Mouse (Mus musculus) MEL (cell line): ENCODE measurements around the gene Fgfr1op2. TPM values are rescaled to one million over a fixed set of nuclear protein-coding genes. Genes with fewer than 3 reads are reported as not detected.

ENCODE experiments used
- DNase-seq: peaks from one replicate; pipeline ENCODE4 v3.0.0; 2011; ENCODE audit warnings: low read depth, low spot score
- H3K27ac ChIP-seq: 2 replicates; pipeline ENCODE4 v1.5.1; 2012; ENCODE audit warnings: low read depth, mild to moderate bottlenecking, control low read depth, low read length, moderate library complexity; ENCODE audit not compliant: control insufficient read depth
- H3K27me3 ChIP-seq, 2 experiments: fragments of 150-350 bp in 1 of 2; sonication (generic) in 1 of 2; 2 replicates each; pipeline ENCODE4 v1.6.1; 2012; ENCODE audit warnings: low read length in 2 of 2, mild to moderate bottlenecking in 2 of 2, improper control_type of control experiment in 1 of 2, moderate library complexity in 1 of 2; ENCODE audit not compliant: insufficient read depth in 2 of 2, control insufficient read depth in 1 of 2
- H3K36me3 ChIP-seq, 2 experiments: 2 replicates each; pipeline ENCODE4 v1.6.1; 2012 to 2014; ENCODE audit warnings: low read length in 2 of 2, improper control_type of control experiment in 1 of 2, inconsistent platforms in 1 of 2, mild to moderate bottlenecking in 1 of 2; ENCODE audit not compliant: insufficient read depth in 2 of 2, control insufficient read depth in 1 of 2
- H3K4me1 ChIP-seq, 2 experiments: fragments of 150-350 bp in 1 of 2; sonication (generic) in 1 of 2; 2 replicates each; pipeline ENCODE4 v1.6.1; 2012; ENCODE audit warnings: low read length in 2 of 2, improper control_type of control experiment in 1 of 2, mild to moderate bottlenecking in 1 of 2; ENCODE audit not compliant: insufficient read depth in 2 of 2, control insufficient read depth in 1 of 2
- H3K4me3 ChIP-seq, 2 experiments: fragments of 150-350 bp in 1 of 2; sonication (generic) in 1 of 2; 2 replicates each; pipeline ENCODE4 v1.5.1; 2012; ENCODE audit warnings: low read depth in 2 of 2, low read length in 2 of 2, mild to moderate bottlenecking in 2 of 2, moderate library complexity in 2 of 2, control low read depth in 1 of 2, improper control_type of control experiment in 1 of 2; ENCODE audit not compliant: control insufficient read depth in 1 of 2, insufficient read depth in 1 of 2
- H3K79me2 ChIP-seq: 2 replicates; pipeline ENCODE4 v1.6.1; 2012; ENCODE audit warnings: mild to moderate bottlenecking, low read length, moderate library complexity; ENCODE audit not compliant: control insufficient read depth, poor library complexity, insufficient read depth
- H3K9ac ChIP-seq: 2 replicates; pipeline ENCODE4 v1.6.1; 2012; ENCODE audit warnings: low read depth, mild to moderate bottlenecking, control low read depth, low read length, moderate library complexity; ENCODE audit not compliant: control insufficient read depth, poor library complexity, severe bottlenecking
- H3K9me3 ChIP-seq: fragments of 150-350 bp; sonication (generic); replicated peaks from 2 replicates; pipeline ENCODE4 v1.6.1; 2012; ENCODE audit warnings: mild to moderate bottlenecking, low read length, improper control_type of control experiment, moderate library complexity; ENCODE audit not compliant: insufficient read depth
- CHD1 ChIP-seq: IDR thresholded peaks from 2 replicates; pipeline ENCODE4 v1.6.1; 2012; ENCODE audit warnings: low read depth, mild to moderate bottlenecking, inconsistent platforms, low read length, improper control_type of control experiment
- CHD2 ChIP-seq: IDR thresholded peaks from 2 replicates; pipeline ENCODE4 v1.6.1; 2011; ENCODE audit warnings: low read length, improper control_type of control experiment
- CTCF ChIP-seq, 3 experiments: IDR thresholded peaks in 2 of 3; conservative IDR thresholded peaks in 1 of 3; 2 replicates each; pipeline ENCODE4 v1.5.1; 2011 to 2012; ENCODE audit warnings: low read length in 3 of 3, low read depth in 2 of 3, mild to moderate bottlenecking in 2 of 3, improper control_type of control experiment in 1 of 3, inconsistent platforms in 1 of 3, mixed read lengths in 1 of 3, moderate library complexity in 1 of 3; ENCODE audit not compliant: control insufficient read depth in 1 of 3, insufficient read depth in 1 of 3, poor library complexity in 1 of 3, severe bottlenecking in 1 of 3
- ELF1 ChIP-seq: IDR thresholded peaks from 2 replicates; pipeline ENCODE4 v1.6.1; 2014; ENCODE audit warnings: low read depth, mild to moderate bottlenecking, inconsistent platforms, low read length, improper control_type of control experiment, moderate library complexity
- ETS1 ChIP-seq: IDR thresholded peaks from 2 replicates; pipeline ENCODE4 v1.6.1; 2012; ENCODE audit warnings: low read depth, mild to moderate bottlenecking, inconsistent platforms, low read length, improper control_type of control experiment, moderate library complexity
- HCFC1 ChIP-seq: IDR thresholded peaks from 2 replicates; pipeline ENCODE4 v1.6.1; 2012; ENCODE audit warnings: low read depth, mild to moderate bottlenecking, inconsistent platforms, low read length, improper control_type of control experiment, moderate library complexity
- JUND ChIP-seq: IDR thresholded peaks from 2 replicates; pipeline ENCODE4 v1.6.1; 2011; ENCODE audit warnings: low read depth, mild to moderate bottlenecking, improper control_type of control experiment, low read length
- MAX ChIP-seq: IDR thresholded peaks from 2 replicates; pipeline ENCODE4 v1.6.1; 2011; ENCODE audit warnings: low read length, improper control_type of control experiment
- MAZ ChIP-seq: IDR thresholded peaks from 2 replicates; pipeline ENCODE4 v1.6.1; 2012; ENCODE audit warnings: low read depth, mild to moderate bottlenecking, inconsistent platforms, low read length, improper control_type of control experiment
- POLR2A ChIP-seq, 2 experiments: IDR thresholded peaks; 2 replicates each; pipeline ENCODE4 v1.6.1; 2011 to 2012; ENCODE audit warnings: low read length in 2 of 2, mild to moderate bottlenecking in 2 of 2, control low read depth in 1 of 2, improper control_type of control experiment in 1 of 2, low read depth in 1 of 2, moderate library complexity in 1 of 2; ENCODE audit not compliant: control insufficient read depth in 1 of 2, insufficient read depth in 1 of 2, poor library complexity in 1 of 2
- POLR2AphosphoS2 ChIP-seq: IDR thresholded peaks from 2 replicates; pipeline ENCODE4 v1.6.1; 2011; ENCODE audit warnings: low read length, improper control_type of control experiment
- RAD21 ChIP-seq: IDR thresholded peaks from 2 replicates; pipeline ENCODE4 v1.6.1; 2011; ENCODE audit warnings: mild to moderate bottlenecking, low read depth, low read length, improper control_type of control experiment
- SIN3A ChIP-seq: IDR thresholded peaks from 2 replicates; pipeline ENCODE4 v1.6.1; 2012; ENCODE audit warnings: low read length, improper control_type of control experiment, inconsistent platforms
- TAL1 ChIP-seq: IDR thresholded peaks from 2 replicates; pipeline ENCODE4 v1.6.1; 2012; ENCODE audit warnings: mild to moderate bottlenecking, inconsistent platforms, low read length, moderate library complexity, mixed read lengths
- TBP ChIP-seq: IDR thresholded peaks from 2 replicates; pipeline ENCODE4 v1.8.0; 2011; ENCODE audit warnings: low read depth, low read length, improper control_type of control experiment
- TCF12 ChIP-seq: IDR thresholded peaks from 2 replicates; pipeline ENCODE4 v1.6.1; 2014; ENCODE audit warnings: low read depth, mild to moderate bottlenecking, inconsistent platforms, low read length, improper control_type of control experiment, moderate library complexity
- USF1 ChIP-seq: IDR thresholded peaks from 2 replicates; pipeline ENCODE4 v1.6.1; 2014; ENCODE audit warnings: low read depth, mild to moderate bottlenecking, inconsistent platforms, low read length, improper control_type of control experiment, moderate library complexity
- USF2 ChIP-seq, 2 experiments: IDR thresholded peaks; 2 replicates each; pipeline ENCODE4 v1.6.1; 2011 to 2012; ENCODE audit warnings: improper control_type of control experiment in 2 of 2, low read length in 2 of 2, borderline replicate concordance in 1 of 2, inconsistent platforms in 1 of 2, low read depth in 1 of 2, mild to moderate bottlenecking in 1 of 2; ENCODE audit not compliant: insufficient read depth in 1 of 2
- ZKSCAN1 ChIP-seq: IDR thresholded peaks from 2 replicates; pipeline ENCODE4 v1.6.1; 2012; ENCODE audit warnings: low read depth, mild to moderate bottlenecking, inconsistent platforms, low read length, improper control_type of control experiment, moderate library complexity
- polyA plus RNA-seq, 2 experiments: library from polyadenylated mRNA; stranded (reverse) in 1 of 2; unstranded in 1 of 2; fragments of >175 nt in 1 of 2; fragments of >200 nt in 1 of 2; gene quantifications; 2 replicates each; pipeline versions ENCODE4 v1.2.1 to v1.2.4; 2012; ENCODE audit warnings: low replicate concordance in 2 of 2, low read depth in 1 of 2; ENCODE audit not compliant: insufficient read length in 2 of 2, insufficient read depth in 1 of 2, missing spikeins in 1 of 2
- total RNA-seq: library from RNA; depleted of rRNA; stranded (reverse); fragments of 300-350 nt; gene quantifications from 2 replicates; pipeline ENCODE4 v1.2.3, GENCODE M21; 2012

Fgfr1op2 gene
- total and polyA plus RNA-seq, 3 experiments: 70.4 to 93.6 TPM; not detected in 1

DNA sequence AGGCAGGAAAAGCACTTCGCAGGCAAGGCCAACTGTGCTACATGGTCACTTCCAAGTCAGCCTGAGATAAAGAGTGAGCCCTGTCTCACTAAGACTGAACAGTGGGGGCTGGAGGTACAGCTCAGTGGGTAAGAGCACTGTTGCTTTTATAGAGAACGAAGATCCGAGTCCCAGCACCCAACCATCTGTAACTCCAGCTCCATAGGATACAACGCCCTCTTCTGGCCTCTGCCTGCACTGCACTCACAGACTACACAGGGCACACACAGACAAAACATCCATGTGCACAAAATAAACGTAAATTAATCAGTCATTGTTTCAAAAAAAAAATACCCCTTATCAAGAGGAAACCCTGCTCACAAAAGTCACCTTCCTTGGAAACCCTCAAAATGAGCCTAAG lies 36.9 kb downstream of the Fgfr1op2 start:
- Histone ChIP-seq H3K36me3 (no peaks in the 10 kb centered on the region; a peak in 1 of 4 replicates), H3K4me3 (no peak overlapping the region)
- TF ChIP-seq USF2 (IDR thresholded peaks at IDR 0.05; ENCODE audit: borderline replicate concordance in 1 of 2, insufficient read depth in 1 of 2, low read depth in 1 of 2, low read length in 2 of 2): no peak
- peak; percentile 8 to 45 (median 21); a peak in 5 of 6 replicates for TF ChIP-seq CTCF (IDR thresholded peaks at IDR 0.05 in 2 of 3, conservative IDR thresholded peaks at IDR 0.05 in 1 of 3; ENCODE audit: control insufficient read depth in 1 of 3, insufficient read depth in 1 of 3, low read depth in 2 of 3, low read length in 3 of 3, poor library complexity in 1 of 3, severe bottlenecking in 1 of 3)
- TF ChIP-seq, all 39 proteins: peak for 1
- Histone ChIP-seq H3K4me1 (no peaks in the 10 kb centered on the region), H3K79me2 (no peaks in the 10 kb centered on the region), H3K9ac (no peak overlapping the region), H3K27me3 (no peaks in the 10 kb centered on the region), H3K27ac (no peak overlapping the region), H3K9me3 (no peaks in the 10 kb centered on the region)
- DNase-seq: no peak

DNA sequence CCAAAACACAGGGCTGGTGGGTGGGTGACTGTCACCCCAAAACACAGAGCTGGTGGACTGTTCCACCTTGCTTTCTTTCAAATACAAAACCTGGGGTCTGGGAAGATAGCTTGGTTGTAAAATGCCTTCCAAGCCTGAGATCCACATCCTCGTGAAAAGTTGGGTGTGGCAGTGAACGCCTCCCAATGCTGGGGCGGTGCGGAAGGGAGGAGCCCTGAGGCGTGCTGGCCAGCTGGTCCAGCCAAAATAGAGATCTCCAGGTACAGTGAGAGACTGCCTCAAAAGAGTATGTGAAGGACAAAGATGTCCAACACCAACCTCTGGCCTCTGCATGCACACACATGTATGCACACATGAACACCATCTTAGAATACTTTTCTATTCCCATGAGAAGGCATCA lies 37.5 kb downstream of the Fgfr1op2 start:
- no peaks in the 10 kb centered on the region for H3K9me3 ChIP-seq
- TF ChIP-seq JUND: no peak
- no peak for TF ChIP-seq CTCF (IDR thresholded peaks at IDR 0.05 in 2 of 3, conservative IDR thresholded peaks at IDR 0.05 in 1 of 3; ENCODE audit: control insufficient read depth in 1 of 3, insufficient read depth in 1 of 3, low read depth in 2 of 3, low read length in 3 of 3, poor library complexity in 1 of 3, severe bottlenecking in 1 of 3)
- no peak for TF ChIP-seq RAD21
- TF ChIP-seq TCF12: no peak
- no peak for TF ChIP-seq TBP
- TF ChIP-seq MAZ: no peak
- TF ChIP-seq SIN3A: no peak
- no peak for TF ChIP-seq HCFC1
- no peak for TF ChIP-seq USF1
- TF ChIP-seq ELF1: no peak
- no peak for TF ChIP-seq ETS1
- TF ChIP-seq POLR2A (IDR thresholded peaks at IDR 0.05; ENCODE audit: control insufficient read depth in 1 of 2, insufficient read depth in 1 of 2, low read depth in 1 of 2, low read length in 2 of 2, poor library complexity in 1 of 2): no peak
- no peak for TF ChIP-seq MAX
- TF ChIP-seq POLR2AphosphoS2: no peak
- TF ChIP-seq CHD2: no peak
- TF ChIP-seq CHD1: no peak
- TF ChIP-seq ZKSCAN1: no peak
- no peak for TF ChIP-seq USF2 (IDR thresholded peaks at IDR 0.05; ENCODE audit: borderline replicate concordance in 1 of 2, insufficient read depth in 1 of 2, low read depth in 1 of 2, low read length in 2 of 2)
- TF ChIP-seq TAL1: no peak
- no peaks in the 10 kb centered on the region for H3K27me3 ChIP-seq
- H3K4me1 ChIP-seq: no peaks in the 10 kb centered on the region
- no peaks in the 10 kb centered on the region for H3K79me2 ChIP-seq
- no peak overlapping the region for H3K27ac ChIP-seq
- no peak overlapping the region for H3K4me3 ChIP-seq
- H3K9ac ChIP-seq: no peak overlapping the region
- DNase-seq: no peak
- H3K36me3 ChIP-seq: no peaks in the 10 kb centered on the region; a peak in 1 of 4 replicates
